Mouse (Mus musculus) megakaryocyte, embryonic 14.5 days (primary cell): ENCODE results near the gene Lrp1. TPM values are rescaled to one million over a fixed set of nuclear protein-coding genes. Genes with fewer than 3 reads are reported as not detected.

Source experiments
- H3K27me3 ChIP-seq: replicated peaks from 2 replicates; pipeline ENCODE3; 2012; ENCODE audit warnings: inconsistent platforms
- H3K36me3 ChIP-seq: replicated peaks from 2 replicates; pipeline ENCODE3; 2012; ENCODE audit warnings: low read length, inconsistent platforms, mixed read lengths
- H3K4me1 ChIP-seq: 2 replicates; pipeline ENCODE4 v1.6.1; 2012; ENCODE audit warnings: inconsistent platforms
- H3K4me3 ChIP-seq: replicated peaks from 2 replicates; pipeline ENCODE3; 2012; ENCODE audit warnings: moderate library complexity, mild to moderate bottlenecking, inconsistent platforms
- H3K9me3 ChIP-seq: 2 replicates; pipeline ENCODE4 v1.6.1; 2012; ENCODE audit warnings: inconsistent platforms
- FLI1 ChIP-seq: IDR thresholded peaks from 2 replicates; pipeline ENCODE4 v1.6.1; 2012; ENCODE audit warnings: low read length, inconsistent platforms, mixed read lengths
- GATA1 ChIP-seq: IDR thresholded peaks from 3 replicates; pipeline ENCODE4 v1.6.1; 2012; ENCODE audit warnings: mixed read lengths, low read length, inconsistent platforms, borderline replicate concordance
- polyA plus RNA-seq: library from polyadenylated mRNA; stranded (reverse); fragments of >175 nt; gene quantifications from 2 replicates; pipeline ENCODE4 v1.2.3, GENCODE M21; 2012; ENCODE audit warnings: low replicate concordance; ENCODE audit not compliant: insufficient read depth

Lrp1 gene
- polyA plus RNA-seq, 1 experiment: 208 TPM

GRCm38 (mm10) chr10:127604465-127605250 is 16.3 kb downstream of the Lrp1 start:
- TF ChIP-seq GATA1: no peak
- TF ChIP-seq FLI1: no peak
- Histone ChIP-seq H3K4me1 (peaks cover 31% of the 10 kb centered on the region), H3K36me3 (no peaks in the 10 kb centered on the region), H3K9me3 (no peaks in the 10 kb centered on the region), H3K27me3 (peaks cover 78% of the 10 kb centered on the region), H3K4me3 (peak overlapping the region; percentile 79)

- Histone ChIP-seq H3K36me3 (no peaks in the 10 kb centered on the region), H3K27me3 (peaks cover 78% of the 10 kb centered on the region), H3K9me3 (no peaks in the 10 kb centered on the region), H3K4me3 (peak overlapping the region; percentile 70), H3K4me1 (peaks cover 31% of the 10 kb centered on the region)
- TF ChIP-seq FLI1 (no peak), GATA1 (no peak)
These were observed 17.2 kb downstream of the Lrp1 start for GRCm38 (mm10) chr10:127603437-127604371.

- Histone ChIP-seq H3K27me3 (peaks cover 75% of the 10 kb centered on the region), H3K9me3 (no peaks in the 10 kb centered on the region), H3K4me3 (no peak overlapping the region), H3K36me3 (no peaks in the 10 kb centered on the region), H3K4me1 (peaks cover 36% of the 10 kb centered on the region)
- no peak for TF ChIP-seq GATA1
These were observed 18.8 kb downstream of the Lrp1 start for GRCm38 (mm10) chr10:127602194-127602593.

GRCm38 (mm10) chr10:127599779-127600541 is 21.0 kb downstream of the Lrp1 start:
- TF ChIP-seq GATA1: no peak
- TF ChIP-seq FLI1: no peak
- Histone ChIP-seq H3K36me3 (no peaks in the 10 kb centered on the region), H3K9me3 (no peaks in the 10 kb centered on the region), H3K4me3 (no peak overlapping the region), H3K27me3 (peaks cover 77% of the 10 kb centered on the region), H3K4me1 (peaks cover 34% of the 10 kb centered on the region)

GRCm38 (mm10) chr10:127599252-127599651 is 21.7 kb downstream of the Lrp1 start:
- Histone ChIP-seq H3K9me3 (no peaks in the 10 kb centered on the region), H3K4me1 (peaks cover 34% of the 10 kb centered on the region), H3K27me3 (peaks cover 76% of the 10 kb centered on the region), H3K4me3 (no peak overlapping the region), H3K36me3 (no peaks in the 10 kb centered on the region)
- TF ChIP-seq FLI1: no peak
- TF ChIP-seq GATA1: no peak

- Histone ChIP-seq H3K9me3 (no peaks in the 10 kb centered on the region), H3K36me3 (no peaks in the 10 kb centered on the region), H3K4me3 (no peak overlapping the region), H3K4me1 (peaks cover 34% of the 10 kb centered on the region), H3K27me3 (peaks cover 75% of the 10 kb centered on the region)
- TF ChIP-seq GATA1 (no peak), FLI1 (no peak)
These were observed 22.3 kb downstream of the Lrp1 start for GRCm38 (mm10) chr10:127598607-127599006.

GRCm38 (mm10) chr10:127597311-127597901 is 23.5 kb downstream of the Lrp1 start:
- peaks cover 77% of the 10 kb centered on the region for H3K27me3 ChIP-seq
- H3K36me3 ChIP-seq: no peaks in the 10 kb centered on the region
- TF ChIP-seq GATA1 (no peak), FLI1 (no peak)
- H3K4me1 ChIP-seq: peaks cover 31% of the 10 kb centered on the region
- H3K9me3 ChIP-seq: no peaks in the 10 kb centered on the region
- H3K4me3 ChIP-seq: no peak overlapping the region

GRCm38 (mm10) chr10:127596321-127596941 is 24.5 kb downstream of the Lrp1 start:
- TF ChIP-seq GATA1 (no peak), FLI1 (no peak)
- Histone ChIP-seq H3K36me3 (no peaks in the 10 kb centered on the region), H3K27me3 (peaks cover 82% of the 10 kb centered on the region), H3K4me3 (no peak overlapping the region), H3K9me3 (no peaks in the 10 kb centered on the region), H3K4me1 (peaks cover 40% of the 10 kb centered on the region)
